ENCODE assay signal across 20 mouse cellular contexts in the genomic region with DNA sequence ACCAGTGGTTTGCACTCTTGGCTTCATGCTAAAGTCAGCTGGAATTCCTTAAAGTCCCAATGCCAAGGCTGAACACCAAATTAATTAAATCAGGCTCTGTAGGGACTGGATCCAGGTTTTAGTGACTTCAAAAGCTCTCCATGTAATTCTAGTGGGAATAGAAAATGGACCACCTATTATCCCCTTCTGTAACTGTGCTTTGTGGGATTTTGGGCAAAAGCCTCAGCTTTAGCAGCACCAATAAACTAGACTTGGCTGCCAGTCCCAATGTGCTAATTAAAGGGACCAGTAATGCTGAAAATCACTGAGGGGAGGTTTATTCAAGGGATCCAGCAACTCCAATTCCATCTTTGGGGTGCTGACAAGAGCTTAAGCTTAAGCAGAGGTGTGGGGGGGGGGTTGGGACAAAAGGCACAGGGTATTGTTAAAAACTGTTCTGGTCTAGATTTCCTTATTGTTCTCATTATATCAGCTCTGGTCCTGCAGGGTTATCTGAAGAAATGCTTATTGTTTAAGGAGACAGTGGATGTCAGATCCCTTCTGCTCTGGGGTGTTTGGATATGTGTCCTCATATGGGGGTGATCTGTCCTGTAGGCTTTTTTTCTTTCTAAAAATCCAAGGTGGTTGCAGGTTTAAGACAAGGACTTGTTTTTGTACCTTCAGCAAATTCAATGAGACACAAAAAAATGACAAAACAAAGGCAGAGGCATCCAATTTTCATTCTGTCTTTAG.
DNase-seq lines count a peak whose midpoint lies in the region; ATAC-seq and TF ChIP-seq lines count a peak whose summit lies in the region.
"Had no signal": no experiment of that assay in that cellular context is flagged by ENCODE, and none has a peak within 500 bp of the region (broad histone marks: within the 10 kb centered on the region; RNA-seq: fewer than 3 reads in every experiment).

No protein-coding gene starts in this region.

- H3K27me3 ChIP-seq in forebrain, embryonic 16.5 days (replicated peaks; ENCODE audit: control insufficient read depth, insufficient read depth, low read length) = no peaks in the 10 kb centered on the region
- no peaks in the 10 kb centered on the region for H3K27me3 ChIP-seq in midbrain, postnatal 0 days (ENCODE audit: insufficient read depth, low read length)
- H3K27me3 ChIP-seq: intestine, embryonic 15.5 days; kidney, embryonic 15.5 days had no signal

- peak; percentile 96 for ATAC-seq in forebrain, embryonic 16.5 days
- ATAC-seq in midbrain, postnatal 0 days (ENCODE audit: low FRiP score) = no peak
- ATAC-seq: CD4-positive, CD25-positive, alpha-beta regulatory T cell, adult 4 months; intestine, embryonic 15.5 days had no signal

- no peak for TF ChIP-seq CTCF in midbrain, postnatal 0 days (IDR thresholded peaks at IDR 0.05)

- peak; percentile 11 for DNase-seq in layer of hippocampus, adult 11-12 months (ENCODE audit: low spot score)
- no peak for DNase-seq in layer of hippocampus, adult 9-10 months (ENCODE audit: low spot score)
- DNase-seq in right cerebral cortex, postnatal 10 days (ENCODE audit: low spot score in 2 of 2) = peak; percentile 36 to 51
- DNase-seq in right cerebral cortex, postnatal 25 days = no peak
- peak; percentile 38 for DNase-seq in midbrain, postnatal 0 days (ENCODE audit: low spot score)
- DNase-seq in urinary bladder, postnatal 10 days (ENCODE audit: low spot score) = no peak
- no peak for DNase-seq in spleen, postnatal 14 days (ENCODE audit: low spot score in 2 of 2)
- DNase-seq: adrenal gland, postnatal 36 days; cerebellum, adult 11 months; cerebellum, postnatal 36 days; gastrocnemius, postnatal 10 days; heart, postnatal 10 days; left cerebral cortex, postnatal 4 days; lung, adult 18-20 months; thymus, postnatal 4 days had no signal

- H3K36me3 ChIP-seq in forebrain, embryonic 16.5 days (ENCODE audit: control insufficient read depth, insufficient read depth) = no peaks in the 10 kb centered on the region
- no peaks in the 10 kb centered on the region for H3K36me3 ChIP-seq in midbrain, postnatal 0 days (ENCODE audit: insufficient read depth, low read length)
- H3K36me3 ChIP-seq: intestine, embryonic 15.5 days; kidney, embryonic 15.5 days had no signal

- no peak overlapping the region for H3K27ac ChIP-seq in forebrain, embryonic 16.5 days (ENCODE audit: low read length)
- no peak overlapping the region for H3K27ac ChIP-seq in midbrain, postnatal 0 days (ENCODE audit: low read depth, low read length)
- H3K27ac ChIP-seq: intestine, embryonic 15.5 days; kidney, embryonic 15.5 days had no signal

- H3K9ac ChIP-seq in forebrain, embryonic 16.5 days (replicated peaks; ENCODE audit: low read depth, low read length) = no peak overlapping the region
- no peak overlapping the region for H3K9ac ChIP-seq in midbrain, postnatal 0 days (replicated peaks; ENCODE audit: low read length, poor library complexity, severe bottlenecking)
- H3K9ac ChIP-seq: intestine, embryonic 15.5 days; kidney, embryonic 15.5 days had no signal

- no peaks in the 10 kb centered on the region for H3K9me3 ChIP-seq in forebrain, embryonic 16.5 days (ENCODE audit: control insufficient read depth, low read length)
- H3K9me3 ChIP-seq in midbrain, postnatal 0 days (ENCODE audit: low read length) = no peaks in the 10 kb centered on the region
- H3K9me3 ChIP-seq: intestine, embryonic 15.5 days; kidney, embryonic 15.5 days had no signal

- no peak overlapping the region for H3K4me3 ChIP-seq in forebrain, embryonic 16.5 days (replicated peaks; ENCODE audit: low read length)
- H3K4me3 ChIP-seq in midbrain, postnatal 0 days (ENCODE audit: low read depth, low read length) = no peak overlapping the region
- H3K4me3 ChIP-seq: intestine, embryonic 15.5 days; kidney, embryonic 15.5 days; myocyte had no signal

- no peak overlapping the region for H3K4me2 ChIP-seq in forebrain, embryonic 16.5 days (ENCODE audit: low read length)
- no peak overlapping the region for H3K4me2 ChIP-seq in midbrain, postnatal 0 days (ENCODE audit: low read depth, low read length, poor library complexity, severe bottlenecking)
- H3K4me2 ChIP-seq: intestine, embryonic 15.5 days; kidney, embryonic 15.5 days had no signal

- H3K4me1 ChIP-seq in forebrain, embryonic 16.5 days (replicated peaks; ENCODE audit: control insufficient read depth, insufficient read depth, low read length) = peaks cover 3% of the 10 kb centered on the region; the same call in 1 of the 2 replicates
- H3K4me1 ChIP-seq in midbrain, postnatal 0 days (ENCODE audit: insufficient read depth, low read length) = no peaks in the 10 kb centered on the region
- H3K4me1 ChIP-seq: intestine, embryonic 15.5 days; kidney, embryonic 15.5 days had no signal

Comparison
In these comparisons a context has a peak if more than half of its experiments do, and no peak if none do; other contexts are left out.
1. DNase-seq: peak in layer of hippocampus, adult 11-12 months (single experiment), right cerebral cortex, postnatal 10 days (2 of 2) and midbrain, postnatal 0 days (single experiment); none in layer of hippocampus, adult 9-10 months (single experiment), right cerebral cortex, postnatal 25 days (single experiment), urinary bladder, postnatal 10 days (single experiment) and spleen, postnatal 14 days (0 of 2).